Mouse (Mus musculus): ENCODE data around the gene Wdr95.

- TF ChIP-seq CTCF (IDR thresholded peaks at IDR 0.05; ENCODE audit: low read depth), result no peak
- no peak for TF ChIP-seq EP300 (IDR thresholded peaks at IDR 0.05; ENCODE audit: low read depth)
Measured at GRCm38 (mm10) chr5:149503423-149504175, 24.9 kb upstream of the Wdr95 start.

All from liver, embryonic 14.5 days (tissue).